Mouse (Mus musculus) liver, postnatal 0 days (tissue): ENCODE measurements around the gene Pdcd1lg2.

Experiments
- CTCF ChIP-seq: sonication (generic); IDR thresholded peaks from 2 replicates; pipeline ENCODE4 v1.5.1; 2016; ENCODE audit warnings: antibody characterized with exemption, low read depth
- EP300 ChIP-seq: IDR thresholded peaks from 2 replicates; pipeline ENCODE4 v1.6.1; 2016; ENCODE audit warnings: antibody characterized with exemption, low read depth, mild to moderate bottlenecking

DNA sequence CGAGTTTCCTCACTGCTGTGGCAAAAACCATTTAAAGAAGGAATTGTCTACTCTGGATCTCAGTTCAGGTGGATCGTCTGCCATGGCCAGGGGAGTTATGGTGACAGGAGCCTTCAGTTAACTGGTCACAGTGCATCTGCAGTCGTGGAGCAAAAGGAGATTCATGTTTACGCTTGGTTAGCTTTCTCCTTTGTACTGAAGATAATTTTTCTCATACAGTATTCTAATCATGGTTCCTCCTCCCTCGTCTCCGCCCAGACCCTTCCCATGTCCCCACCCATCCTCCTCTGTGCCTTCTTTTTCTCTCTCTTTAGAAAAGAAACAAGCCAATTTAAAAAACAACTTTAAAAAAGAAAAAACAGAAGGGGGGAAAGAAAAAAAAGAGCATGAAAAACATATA lies 70.9 kb downstream of the Pdcd1lg2 start:
- TF ChIP-seq CTCF (no peak), EP300 (no peak)
